Mouse (Mus musculus): ENCODE data around the gene Hist1h3e. TPM values are rescaled to one million over a fixed set of nuclear protein-coding genes. Genes with fewer than 3 reads are reported as not detected.
A peak's percentile ranks its signal among the peaks of the same experiment; 100 is the strongest.

Gene Hist1h3e
- polyA plus RNA-seq, 1 experiment = not detected

- no peak overlapping the region for H3K27ac ChIP-seq (ENCODE audit: insufficient read depth, low read depth, low read length)
- WGBS = under 1% methylated on average over 19 of the region's 19 CpGs
Measured at GRCm38 (mm10) chr13:23516822-23517602, 45.2 kb downstream of the Hist1h3e start.

GRCm38 (mm10) chr13:23515826-23516620 lies 46.1 kb downstream of the Hist1h3e start:
- H3K4me3 ChIP-seq (ENCODE audit: insufficient read depth, low read depth, low read length) = no peak overlapping the region
- no peak overlapping the region for H3K27ac ChIP-seq (ENCODE audit: insufficient read depth, low read depth, low read length)
- 62% methylated on average over 15 of the region's 15 CpGs for WGBS
- TF ChIP-seq POLR2A (IDR thresholded peaks at IDR 0.05; ENCODE audit: insufficient read depth, low read depth, low read length) (no peak), CTCF (IDR thresholded peaks at IDR 0.05; ENCODE audit: insufficient read depth, low read depth, low read length) (no peak)
- peaks cover 2% of the 10 kb centered on the region; the same call in 1 of the 2 replicates for H3K4me1 ChIP-seq (ENCODE audit: control insufficient read depth, insufficient read depth, low read length)

More at GRCm38 (mm10) chr13:23516822-23517602, 45.2 kb downstream of the Hist1h3e start:
- peak overlapping the region; percentile 53 for H3K4me3 ChIP-seq (ENCODE audit: insufficient read depth, low read depth, low read length)
- TF ChIP-seq CTCF (IDR thresholded peaks at IDR 0.05; ENCODE audit: insufficient read depth, low read depth, low read length) = no peak
- no peak for TF ChIP-seq POLR2A (IDR thresholded peaks at IDR 0.05; ENCODE audit: insufficient read depth, low read depth, low read length)
- H3K4me1 ChIP-seq (ENCODE audit: control insufficient read depth, insufficient read depth, low read length) = peaks cover 2% of the 10 kb centered on the region; the same call in 1 of the 2 replicates

GRCm38 (mm10) chr13:23515281-23515680 lies 46.9 kb downstream of the Hist1h3e start:
- peaks cover 2% of the 10 kb centered on the region; the same call in 1 of the 2 replicates for H3K4me1 ChIP-seq (ENCODE audit: control insufficient read depth, insufficient read depth, low read length)
- TF ChIP-seq CTCF (IDR thresholded peaks at IDR 0.05; ENCODE audit: insufficient read depth, low read depth, low read length) = no peak
- no peak for TF ChIP-seq POLR2A (IDR thresholded peaks at IDR 0.05; ENCODE audit: insufficient read depth, low read depth, low read length)
- 85% methylated on average over 5 of the region's 5 CpGs for WGBS
- H3K4me3 ChIP-seq (ENCODE audit: insufficient read depth, low read depth, low read length) = no peak overlapping the region
- no peak overlapping the region for H3K27ac ChIP-seq (ENCODE audit: insufficient read depth, low read depth, low read length)

- WGBS = 97% methylated on average over 1 of the region's 1 CpGs
- TF ChIP-seq CTCF (IDR thresholded peaks at IDR 0.05; ENCODE audit: insufficient read depth, low read depth, low read length) (no peak), POLR2A (IDR thresholded peaks at IDR 0.05; ENCODE audit: insufficient read depth, low read depth, low read length) (no peak)
Measured at GRCm38 (mm10) chr13:23513517-23513916, 48.7 kb downstream of the Hist1h3e start.

More at GRCm38 (mm10) chr13:23513517-23513916, 48.7 kb downstream of the Hist1h3e start:
- Histone ChIP-seq H3K27ac (ENCODE audit: insufficient read depth, low read depth, low read length) (no peak overlapping the region), H3K4me1 (ENCODE audit: control insufficient read depth, insufficient read depth, low read length) (peaks cover 2% of the 10 kb centered on the region; the same call in 1 of the 2 replicates), H3K4me3 (ENCODE audit: insufficient read depth, low read depth, low read length) (no peak overlapping the region)

Other genes with a start within 250 kb of the Hist1h3e start
- gene Zfp322a, start 193.2 kb downstream of the Hist1h3e start, polyA plus RNA-seq (2012; ENCODE audit: insufficient read depth, insufficient read length, low replicate concordance, missing spikeins) = not detected in 2 replicates
- not detected in 2 replicates for gene Abt1, start 138.5 kb downstream of the Hist1h3e start, polyA plus RNA-seq (2012; ENCODE audit: insufficient read depth, insufficient read length, low replicate concordance, missing spikeins)
- not detected in 2 replicates for gene Btn1a1, start 96.5 kb downstream of the Hist1h3e start, polyA plus RNA-seq (2012; ENCODE audit: insufficient read depth, insufficient read length, low replicate concordance, missing spikeins)
- gene Btn2a2, start 73.5 kb downstream of the Hist1h3e start, polyA plus RNA-seq (2012; ENCODE audit: insufficient read depth, insufficient read length, low replicate concordance, missing spikeins) = not detected in 2 replicates
- gene Hist1h4h, start 31.3 kb downstream of the Hist1h3e start, polyA plus RNA-seq (2012; ENCODE audit: insufficient read depth, insufficient read length, low replicate concordance, missing spikeins) = not detected in 2 replicates
- gene Hist1h2af, start 28.5 kb downstream of the Hist1h3e start, polyA plus RNA-seq (2012; ENCODE audit: insufficient read depth, insufficient read length, low replicate concordance, missing spikeins) = not detected in 2 replicates
- gene Hist1h3g, start 26.9 kb downstream of the Hist1h3e start, polyA plus RNA-seq (2012; ENCODE audit: insufficient read depth, insufficient read length, low replicate concordance, missing spikeins) = not detected in 2 replicates
- gene Hist1h2bh, start 19.0 kb downstream of the Hist1h3e start, polyA plus RNA-seq (2012; ENCODE audit: insufficient read depth, insufficient read length, low replicate concordance, missing spikeins) = not detected in 2 replicates
- gene Hist1h3f, start 18.3 kb downstream of the Hist1h3e start, polyA plus RNA-seq (2012; ENCODE audit: insufficient read depth, insufficient read length, low replicate concordance, missing spikeins) = not detected in 2 replicates
- not detected in 2 replicates for gene Hist1h4f, start 10.7 kb downstream of the Hist1h3e start, polyA plus RNA-seq (2012; ENCODE audit: insufficient read depth, insufficient read length, low replicate concordance, missing spikeins)
- gene Hist1h1d, start 9.1 kb downstream of the Hist1h3e start, polyA plus RNA-seq (2012; ENCODE audit: insufficient read depth, insufficient read length, low replicate concordance, missing spikeins) = not detected in 2 replicates
- gene Hist1h2ae, start 8.9 kb upstream of the Hist1h3e start, polyA plus RNA-seq (2012; ENCODE audit: insufficient read depth, insufficient read length, low replicate concordance, missing spikeins) = not detected in 2 replicates
- gene Hist1h2bg, start 9.0 kb upstream of the Hist1h3e start, polyA plus RNA-seq (2012; ENCODE audit: insufficient read depth, insufficient read length, low replicate concordance, missing spikeins) = not detected in 2 replicates
- not detected in 2 replicates for gene Hist1h2bf, start 11.8 kb upstream of the Hist1h3e start, polyA plus RNA-seq (2012; ENCODE audit: insufficient read depth, insufficient read length, low replicate concordance, missing spikeins)
- gene Hist1h2ad, start 12.0 kb upstream of the Hist1h3e start, polyA plus RNA-seq (2012; ENCODE audit: insufficient read depth, insufficient read length, low replicate concordance, missing spikeins) = not detected in 2 replicates
- gene Hist1h3d, start 13.4 kb upstream of the Hist1h3e start, polyA plus RNA-seq (2012; ENCODE audit: insufficient read depth, insufficient read length, low replicate concordance, missing spikeins) = not detected in 2 replicates
- gene Hist1h4d, start 19.2 kb upstream of the Hist1h3e start, polyA plus RNA-seq (2012; ENCODE audit: insufficient read depth, insufficient read length, low replicate concordance, missing spikeins) = not detected in 2 replicates
- not detected in 2 replicates for gene Hist1h2be, start 58.8 kb upstream of the Hist1h3e start, polyA plus RNA-seq (2012; ENCODE audit: insufficient read depth, insufficient read length, low replicate concordance, missing spikeins)
- not detected in 2 replicates for gene Hist1h1e, start 60.2 kb upstream of the Hist1h3e start, polyA plus RNA-seq (2012; ENCODE audit: insufficient read depth, insufficient read length, low replicate concordance, missing spikeins)
- gene Hist1h2ac, start 121.6 kb upstream of the Hist1h3e start, polyA plus RNA-seq (2012; ENCODE audit: insufficient read depth, insufficient read length, low replicate concordance, missing spikeins) = not detected in 2 replicates
- gene Hist1h2bc, start 121.8 kb upstream of the Hist1h3e start, polyA plus RNA-seq (2012; ENCODE audit: insufficient read depth, insufficient read length, low replicate concordance, missing spikeins) = not detected in 2 replicates
- gene Hist1h1t, start 133.4 kb upstream of the Hist1h3e start, polyA plus RNA-seq (2012; ENCODE audit: insufficient read depth, insufficient read length, low replicate concordance, missing spikeins) = not detected in 2 replicates
- gene Hist1h4c, start 136.1 kb upstream of the Hist1h3e start, polyA plus RNA-seq (2012; ENCODE audit: insufficient read depth, insufficient read length, low replicate concordance, missing spikeins) = not detected in 2 replicates
- not detected in 2 replicates for gene Hfe, start 148.5 kb upstream of the Hist1h3e start, polyA plus RNA-seq (2012; ENCODE audit: insufficient read depth, insufficient read length, low replicate concordance, missing spikeins)
- gene Hist1h1c, start 176.4 kb upstream of the Hist1h3e start, polyA plus RNA-seq (2012; ENCODE audit: insufficient read depth, insufficient read length, low replicate concordance, missing spikeins) = not detected in 2 replicates
- gene Hist1h3c, start 183.2 kb upstream of the Hist1h3e start, polyA plus RNA-seq (2012; ENCODE audit: insufficient read depth, insufficient read length, low replicate concordance, missing spikeins) = not detected in 2 replicates
- not detected in 2 replicates for gene Hist1h2bb, start 184.4 kb upstream of the Hist1h3e start, polyA plus RNA-seq (2012; ENCODE audit: insufficient read depth, insufficient read length, low replicate concordance, missing spikeins)
- not detected in 2 replicates for gene Hist1h2ab, start 188.8 kb upstream of the Hist1h3e start, polyA plus RNA-seq (2012; ENCODE audit: insufficient read depth, insufficient read length, low replicate concordance, missing spikeins)
- not detected in 2 replicates for gene Hist1h3b, start 189.9 kb upstream of the Hist1h3e start, polyA plus RNA-seq (2012; ENCODE audit: insufficient read depth, insufficient read length, low replicate concordance, missing spikeins)
- gene Hist1h4b, start 194.6 kb upstream of the Hist1h3e start, polyA plus RNA-seq (2012; ENCODE audit: insufficient read depth, insufficient read length, low replicate concordance, missing spikeins) = not detected in 2 replicates
- gene Hist1h4a, start 198.9 kb upstream of the Hist1h3e start, polyA plus RNA-seq (2012; ENCODE audit: insufficient read depth, insufficient read length, low replicate concordance, missing spikeins) = not detected in 2 replicates
- gene Hist1h3a, start 200.0 kb upstream of the Hist1h3e start, polyA plus RNA-seq (2012; ENCODE audit: insufficient read depth, insufficient read length, low replicate concordance, missing spikeins) = not detected in 2 replicates
- not detected in 2 replicates for gene Hist1h1a, start 201.3 kb upstream of the Hist1h3e start, polyA plus RNA-seq (2012; ENCODE audit: insufficient read depth, insufficient read length, low replicate concordance, missing spikeins)
- not detected in 2 replicates for gene Trim38, start 207.5 kb upstream of the Hist1h3e start, polyA plus RNA-seq (2012; ENCODE audit: insufficient read depth, insufficient read length, low replicate concordance, missing spikeins)
- gene Slc17a2, start 244.6 kb upstream of the Hist1h3e start, polyA plus RNA-seq (2012; ENCODE audit: insufficient read depth, insufficient read length, low replicate concordance, missing spikeins) = not detected in 2 replicates